Mouse (Mus musculus): ENCODE data around the gene Laptm5. TPM values are rescaled to one million over a fixed set of nuclear protein-coding genes. Genes with fewer than 3 reads are reported as not detected.

Gene Laptm5
- polyA plus RNA-seq (2015; fragmentation: Nextera tagmentation; extraction: Ambion mirVana): 41.6 and 55.9 TPM in 2 replicates

GRCm38 (mm10) chr4:130913077-130913476 is at the start of gene Laptm5:
Gene Laptm5 (plus strand): TSS chr4:130913125.

GRCm38 (mm10) chr4:130944112-130944511 is 31.2 kb downstream of the Laptm5 start, which contains the start of gene Matn1:
Gene Matn1 (plus strand): TSS chr4:130944385.

Other genes with a start within 250 kb of the Laptm5 start
- 27.0 and 28.0 TPM in 2 replicates for gene Pum1, start 249.8 kb upstream of the Laptm5 start, polyA plus RNA-seq (2015; fragmentation: Nextera tagmentation; extraction: Ambion mirVana)
- 8.8 and 9.8 TPM in 2 replicates for gene Sdc3, start 120.6 kb upstream of the Laptm5 start, polyA plus RNA-seq (2015; fragmentation: Nextera tagmentation; extraction: Ambion mirVana)
- 2.4 TPM in 1 of 2 replicates, not detected in the other for gene Matn1, start 31.3 kb downstream of the Laptm5 start, polyA plus RNA-seq (2015; fragmentation: Nextera tagmentation; extraction: Ambion mirVana)